In genomic region chr1:21072875-21073444, GRCm38 (mm10) we compare ENCODE assay signal across 19 mouse cellular contexts. TPM values are rescaled to one million over a fixed set of nuclear protein-coding genes. Genes with fewer than 3 reads are reported as not detected.
DNase-seq lines count a peak whose midpoint lies in the region; ATAC-seq lines count a peak whose summit lies in the region.
"Had no signal": no experiment of that assay in that cellular context is flagged by ENCODE, and none has a peak within 500 bp of the region (broad histone marks: within the 10 kb centered on the region; RNA-seq: fewer than 3 reads in every experiment).

No protein-coding gene starts in this region.

- no peaks in the 10 kb centered on the region for H3K27me3 ChIP-seq in heart, embryonic 12.5 days (replicated peaks)
- H3K27me3 ChIP-seq in intestine, embryonic 14.5 days (replicated peaks; ENCODE audit: control insufficient read depth, insufficient read depth, low read length) = no peaks in the 10 kb centered on the region
- H3K27me3 ChIP-seq: limb, embryonic 13.5 days had no signal

- H3K4me2 ChIP-seq in heart, embryonic 12.5 days = no peak overlapping the region
- 0 out of 2 replicates have a peak overlapping the region, but pooled peaks have one; percentile 3 for H3K4me2 ChIP-seq in intestine, embryonic 14.5 days (ENCODE audit: low read length)
- H3K4me2 ChIP-seq: heart, embryonic 11.5 days; limb, embryonic 13.5 days; liver, embryonic 15.5 days had no signal

- H3K36me3 ChIP-seq in heart, embryonic 12.5 days = no peaks in the 10 kb centered on the region
- no peaks in the 10 kb centered on the region for H3K36me3 ChIP-seq in intestine, embryonic 14.5 days (ENCODE audit: control insufficient read depth, insufficient read depth, low read length)
- H3K36me3 ChIP-seq: G1E; liver, embryonic 15.5 days; midbrain, embryonic 13.5 days had no signal

- H3K4me3 ChIP-seq in heart, embryonic 12.5 days = no peak overlapping the region
- H3K4me3 ChIP-seq in intestine, embryonic 14.5 days (ENCODE audit: low read depth, low read length) = no peak overlapping the region
- H3K4me3 ChIP-seq: limb, embryonic 13.5 days; liver, embryonic 15.5 days; midbrain, embryonic 13.5 days had no signal

- peak; percentile 19 for DNase-seq in adrenal gland, postnatal 14 days
- no peak for DNase-seq in adrenal gland, postnatal 36 days
- DNase-seq in heart, postnatal 14 days = no peak
- peak; percentile 40 to 55 for DNase-seq in kidney, postnatal 36 days
- no peak for DNase-seq in kidney, adult 18-20 months
- no peak for DNase-seq in intestine, embryonic 14.5 days (ENCODE audit: low spot score)
- no peak for DNase-seq in lung, postnatal 25 days (ENCODE audit: low spot score)
- DNase-seq: adrenal gland, postnatal 25 days; cerebellum, adult 11-12 months; gastrocnemius, postnatal 25 days; right cerebral cortex, postnatal 25 days; thymus, adult 2 months had no signal

- peak overlapping the region; percentile 13; the same call in 1 of the 2 replicates for H3K27ac ChIP-seq in heart, embryonic 12.5 days (ENCODE audit: poor library complexity, severe bottlenecking)
- H3K27ac ChIP-seq in intestine, embryonic 14.5 days (ENCODE audit: low read depth) = no peak overlapping the region
- H3K27ac ChIP-seq: limb, embryonic 13.5 days; liver, embryonic 15.5 days; midbrain, embryonic 13.5 days had no signal

- ATAC-seq in heart, embryonic 12.5 days (ENCODE audit: insufficient number of reproducible peaks, low FRiP score) = no peak
- no peak; the same call in 1 of the 2 replicates for ATAC-seq in intestine, embryonic 14.5 days (replicated peaks; ENCODE audit: low FRiP score, low TSS enrichment, low read depth)
- ATAC-seq: lung, postnatal 0 days; midbrain, embryonic 13.5 days had no signal

- WGBS in heart, embryonic 12.5 days = 54% methylated on average over 12 of the region's 12 CpGs
- WGBS in intestine, embryonic 14.5 days = 60% methylated on average over 12 of the region's 12 CpGs

- no peaks in the 10 kb centered on the region for H3K9me3 ChIP-seq in heart, embryonic 12.5 days (replicated peaks)
- H3K9me3 ChIP-seq in intestine, embryonic 14.5 days (ENCODE audit: control insufficient read depth, low read length) = no peaks in the 10 kb centered on the region
- H3K9me3 ChIP-seq: G1E; limb, embryonic 13.5 days; liver, embryonic 15.5 days; midbrain, embryonic 13.5 days had no signal

- intact Hi-C loops in heart, postnatal 14 days (cut with DNase I) = no loop called here

- peaks cover 81% of the 10 kb centered on the region for H3K4me1 ChIP-seq in heart, embryonic 12.5 days (replicated peaks)
- H3K4me1 ChIP-seq in intestine, embryonic 14.5 days (replicated peaks; ENCODE audit: control insufficient read depth, insufficient read depth, low read length) = peaks cover 53% of the 10 kb centered on the region

- H3K9ac ChIP-seq in heart, embryonic 12.5 days = no peak overlapping the region
- H3K9ac ChIP-seq in intestine, embryonic 14.5 days (ENCODE audit: low read length) = no peak overlapping the region
- H3K9ac ChIP-seq: limb, embryonic 13.5 days; liver, embryonic 15.5 days; midbrain, embryonic 13.5 days had no signal

RNA-seq across cellular contexts. Expression of gene Tram2, which starts 6.1 kb away (rescaled TPM):
- total RNA-seq in adrenal gland, postnatal 14 days (2021) = 7.0 and 7.1 TPM in 2 replicates
- 1 to 10 TPM; 5.3 to 7.8 TPM for total RNA-seq in adrenal gland, postnatal 36 days (2021)
- polyA plus RNA-seq in heart, embryonic 12.5 days (2016; fragmentation: Nextera tagmentation; extraction: Ambion mirVana) = 5.5 and 5.8 TPM in 2 replicates
- total RNA-seq in heart, postnatal 14 days (2021) = 1 to 10 TPM; 8.7 to 9.2 TPM
- 10.4 and 11.6 TPM in 2 replicates for polyA plus RNA-seq in intestine, embryonic 14.5 days (2014; fragmentation: Nextera tagmentation; extraction: Ambion mirVana)

Comparison
In these comparisons a context has a peak if more than half of its experiments do, and no peak if none do; other contexts are left out.
1. DNase-seq: peak in adrenal gland, postnatal 14 days (single experiment) and kidney, postnatal 36 days (2 of 2); none in adrenal gland, postnatal 36 days (0 of 2), heart, postnatal 14 days (0 of 2), kidney, adult 18-20 months (single experiment), intestine, embryonic 14.5 days (single experiment) and lung, postnatal 25 days (single experiment).